Mouse (Mus musculus) cerebellum, postnatal 10 days (tissue): ENCODE data around the gene Ptpn18.
A peak's percentile ranks its signal among the peaks of the same experiment; 100 is the strongest.
"Not testable (repeated sequence)": the region's sequence is repeated elsewhere in the genome, so short reads cannot be mapped to it uniquely, and the experiment has no call there.

Source experiments
- DNase-seq, 2 experiments: peaks; one replicate each; pipeline ENCODE4 v3.0.0; 2021; ENCODE audit warnings: mixed read lengths in 2 of 2

The Ptpn18 gene

GRCm38 (mm10) chr1:34459284-34460060, at the start of gene Ptpn18:
TSS of gene Ptpn18 (plus strand) at chr1:34459762.
- peak; percentile 96 to 97 for DNase-seq

GRCm38 (mm10) chr1:34428466-34428865, 31.1 kb upstream of the Ptpn18 start:
- no peak for DNase-seq

- no peak for DNase-seq
These were observed 30.3 kb upstream of the Ptpn18 start for GRCm38 (mm10) chr1:34429281-34429680.

- DNase-seq: no peak
These were observed 28.6 kb upstream of the Ptpn18 start for GRCm38 (mm10) chr1:34430981-34431380.

GRCm38 (mm10) chr1:34431431-34431830, 28.1 kb upstream of the Ptpn18 start:
- DNase-seq: no peak

- DNase-seq: peak; percentile 77 to 79
These were observed 27.2 kb upstream of the Ptpn18 start for GRCm38 (mm10) chr1:34432411-34432775.

- peak; percentile 62 to 67 for DNase-seq
These were observed 26.6 kb upstream of the Ptpn18 start for GRCm38 (mm10) chr1:34432776-34433481.

GRCm38 (mm10) chr1:34433891-34434521, 25.6 kb upstream of the Ptpn18 start:
- peak; percentile 47 to 63 for DNase-seq

GRCm38 (mm10) chr1:34434660-34435160, 24.9 kb upstream of the Ptpn18 start:
- peak; percentile 96 to 98 for DNase-seq

GRCm38 (mm10) chr1:34435371-34436120, 24.0 kb upstream of the Ptpn18 start:
- DNase-seq: no peak

- DNase-seq: no peak
These were observed 23.2 kb upstream of the Ptpn18 start for GRCm38 (mm10) chr1:34436374-34436773.

- DNase-seq: not testable (repeated sequence)
These were observed 22.2 kb upstream of the Ptpn18 start for GRCm38 (mm10) chr1:34437366-34437765.

GRCm38 (mm10) chr1:34438381-34439051, 21.0 kb upstream of the Ptpn18 start:
- DNase-seq: no peak

GRCm38 (mm10) chr1:34439215-34439960, 20.2 kb upstream of the Ptpn18 start, which contains the start of the genes Ccdc115 and Imp4:
TSS of gene Ccdc115 (minus strand) at chr1:34439672.
TSS of gene Imp4 (plus strand) at chr1:34439851.
- DNase-seq: peak; percentile 97

- DNase-seq: peak; percentile 43 to 45
These were observed 19.5 kb upstream of the Ptpn18 start for GRCm38 (mm10) chr1:34439961-34440630.

GRCm38 (mm10) chr1:34443124-34443523, 16.4 kb upstream of the Ptpn18 start:
- no peak for DNase-seq

- peak; percentile 35 to 50 for DNase-seq
These were observed 1.1 kb upstream of the Ptpn18 start for GRCm38 (mm10) chr1:34458431-34458830.

- no peak for DNase-seq
These were observed 489 bp downstream of the Ptpn18 start for GRCm38 (mm10) chr1:34460061-34460441.

GRCm38 (mm10) chr1:34462766-34463165, 3.2 kb downstream of the Ptpn18 start:
- peak; percentile 85 to 87 for DNase-seq

GRCm38 (mm10) chr1:34464310-34464817, 4.8 kb downstream of the Ptpn18 start:
- DNase-seq: no peak
